8 mouse cellular contexts compared by ENCODE assay signal in genomic region chr1:195092220-195092720, GRCm38 (mm10). TPM values are rescaled to one million over a fixed set of nuclear protein-coding genes. Genes with fewer than 3 reads are reported as not detected.
DNase-seq lines count a peak whose midpoint lies in the region; ATAC-seq and TF ChIP-seq lines count a peak whose summit lies in the region.

Gene Cd46, minus strand, starts transcription at chr1:195092249.

- 8% methylated on average over 14 of the region's 14 CpGs for WGBS in cerebellum, adult 2 months
- 3% methylated on average over 14 of the region's 14 CpGs for WGBS in forebrain, postnatal 0 days
- WGBS in hindbrain, embryonic 13.5 days, result 3% methylated on average over 14 of the region's 14 CpGs
- 5% methylated on average over 14 of the region's 14 CpGs for WGBS in spleen, adult 2 months

- no peak for DNase-seq in frontal cortex, postnatal 25 days (ENCODE audit: low spot score in 2 of 2)
- peak; percentile 18 to 22 for DNase-seq in cerebellum, adult 2 months
- peak; percentile 45 for DNase-seq in forebrain, postnatal 0 days
- peak; percentile 7 to 12 for DNase-seq in left cerebral cortex, postnatal 25 days (ENCODE audit: low spot score in 2 of 2)
- DNase-seq in mesoderm, embryonic 11.5 days (ENCODE audit: low read depth, low spot score), result peak; percentile 66
- peak; percentile 32 to 53 for DNase-seq in spleen, adult 2 months (ENCODE audit: low read depth in 1 of 2, low spot score in 2 of 2)

- TF ChIP-seq CTCF in cerebellum, adult 2 months (IDR thresholded peaks at IDR 0.05; ENCODE audit: borderline replicate concordance, insufficient read depth, low read depth, low read length), result no peak
- TF ChIP-seq CTCF in forebrain, postnatal 0 days (IDR thresholded peaks at IDR 0.05; ENCODE audit: low read depth), result no peak
- no peak for TF ChIP-seq CTCF in spleen, adult 2 months (IDR thresholded peaks at IDR 0.05; ENCODE audit: extremely low read depth, insufficient read depth, insufficient read length, insufficient replicate concordance)

- H3K27ac ChIP-seq in cerebellum, adult 2 months (ENCODE audit: insufficient read depth, low read length), result no peak within 1 kb of the TSS
- no peak within 1 kb of the TSS for H3K27ac ChIP-seq in forebrain, postnatal 0 days (ENCODE audit: low read depth, low read length)
- H3K27ac ChIP-seq in hindbrain, embryonic 13.5 days, result no peak within 1 kb of the TSS
- peak within 1 kb of the TSS; percentile 27; the same call in 1 of the 2 replicates for H3K27ac ChIP-seq in spleen, adult 2 months (ENCODE audit: insufficient read depth, low read length)

- peaks cover 1% of the 10 kb centered on the region; the same call in 1 of the 2 replicates for H3K27me3 ChIP-seq in cerebellum, adult 2 months (ENCODE audit: control insufficient read depth, insufficient read depth, low read length)
- no peaks in the 10 kb centered on the region for H3K27me3 ChIP-seq in forebrain, postnatal 0 days (ENCODE audit: insufficient read depth, low read length)
- H3K27me3 ChIP-seq in hindbrain, embryonic 13.5 days, result no peaks in the 10 kb centered on the region
- no peaks in the 10 kb centered on the region for H3K27me3 ChIP-seq in spleen, adult 2 months (ENCODE audit: control insufficient read depth, insufficient read depth, low read length)

- intact Hi-C loops in left cerebral cortex, postnatal 25 days (cut with DNase I), result no loop called here

- TF ChIP-seq POLR2A in cerebellum, adult 2 months (IDR thresholded peaks at IDR 0.05; ENCODE audit: borderline replicate concordance, insufficient read depth, low read length), result no peak
- no peak for TF ChIP-seq POLR2A in spleen, adult 2 months (IDR thresholded peaks at IDR 0.05; ENCODE audit: low read depth, low read length)

- H3K4me3 ChIP-seq in cerebellum, adult 2 months (replicated peaks; ENCODE audit: insufficient read depth, low read depth, low read length), result peak within 1 kb of the TSS; percentile 15
- H3K4me3 ChIP-seq in forebrain, postnatal 0 days (ENCODE audit: low read depth, low read length), result peak within 1 kb of the TSS; percentile 29
- peak within 1 kb of the TSS; percentile 30 for H3K4me3 ChIP-seq in hindbrain, embryonic 13.5 days
- H3K4me3 ChIP-seq in spleen, adult 2 months (ENCODE audit: extremely low read depth, insufficient read depth, insufficient read length), result peak within 1 kb of the TSS; percentile 62

- no peaks in the 10 kb centered on the region for H3K9me3 ChIP-seq in forebrain, postnatal 0 days (ENCODE audit: low read length)
- no peaks in the 10 kb centered on the region for H3K9me3 ChIP-seq in hindbrain, embryonic 13.5 days

- no peaks in the 10 kb centered on the region for H3K36me3 ChIP-seq in forebrain, postnatal 0 days (ENCODE audit: insufficient read depth)
- H3K36me3 ChIP-seq in hindbrain, embryonic 13.5 days, result peaks cover 4% of the 10 kb centered on the region; the same call in 1 of the 2 replicates
- H3K36me3 ChIP-seq in spleen, adult 2 months (ENCODE audit: control insufficient read depth, insufficient read depth, low read length), result peaks cover 2% of the 10 kb centered on the region; the same call in 1 of the 2 replicates

- H3K9ac ChIP-seq in forebrain, postnatal 0 days, result peak within 1 kb of the TSS; percentile 25; the same call in 1 of the 2 replicates
- 0 out of 2 replicates have a peak within 1 kb of the TSS, but pooled peaks have one; percentile 31 for H3K9ac ChIP-seq in hindbrain, embryonic 13.5 days

- peak within 1 kb of the TSS; percentile 49 for H3K4me2 ChIP-seq in forebrain, postnatal 0 days (ENCODE audit: low read depth)
- peak within 1 kb of the TSS; percentile 55 for H3K4me2 ChIP-seq in hindbrain, embryonic 13.5 days

- peak; percentile 64 for ATAC-seq in frontal cortex, adult (ENCODE audit: low TSS enrichment)
- ATAC-seq in forebrain, postnatal 0 days, result peak; percentile 91
- peak; percentile 93 for ATAC-seq in hindbrain, embryonic 13.5 days (ENCODE audit: low FRiP score)

- H3K4me1 ChIP-seq in cerebellum, adult 2 months (ENCODE audit: control insufficient read depth, insufficient read depth, low read length), result no peaks in the 10 kb centered on the region
- 0 out of 2 replicates have a peak, but pooled peaks cover 4% of the 10 kb centered on the region for H3K4me1 ChIP-seq in forebrain, postnatal 0 days (ENCODE audit: insufficient read depth)
- H3K4me1 ChIP-seq in hindbrain, embryonic 13.5 days (replicated peaks), result peaks cover 12% of the 10 kb centered on the region
- H3K4me1 ChIP-seq in spleen, adult 2 months (ENCODE audit: control insufficient read depth, insufficient read depth, insufficient read length), result no peaks in the 10 kb centered on the region; the same call in 1 of the 2 replicates

RNA-seq across cellular contexts. Expression of gene Cd46, which starts in this region (rescaled TPM):
- polyA plus RNA-seq in cerebellum, adult 2 months (2012; rRNA removed), result 5.5 and 6.1 TPM in 2 replicates
- 5.3 and 5.5 TPM in 2 replicates for total RNA-seq in forebrain, postnatal 0 days (2014; rRNA removed)
- polyA plus RNA-seq in forebrain, postnatal 0 days (2015; fragmentation: Nextera tagmentation; extraction: Ambion mirVana), result 0.64 and 0.90 TPM in 2 replicates
- 0.82 and 0.98 TPM in 2 replicates for polyA plus RNA-seq in hindbrain, embryonic 13.5 days (2015; fragmentation: Nextera tagmentation; extraction: Ambion mirVana)
- 1 to 10 TPM; 4.0 to 4.6 TPM for total RNA-seq in left cerebral cortex, postnatal 25 days (2021)
- 0.36 and 0.56 TPM in 2 replicates for polyA plus RNA-seq in spleen, adult 2 months (2012; rRNA removed)

Comparison
In these comparisons a context has a peak if more than half of its experiments do, and no peak if none do; other contexts are left out.
1. Peak in ATAC-seq, H3K4me3 ChIP-seq, H3K9ac ChIP-seq and H3K4me2 ChIP-seq in hindbrain, embryonic 13.5 days; RNA of the gene not detected or under 1 TPM.
2. Peak in DNase-seq, H3K4me3 ChIP-seq and H3K27ac ChIP-seq in spleen, adult 2 months; RNA of the gene not detected or under 1 TPM.
3. DNase-seq: peak in cerebellum, adult 2 months (2 of 2), forebrain, postnatal 0 days (single experiment), left cerebral cortex, postnatal 25 days (2 of 2) and mesoderm, embryonic 11.5 days (single experiment); none in frontal cortex, postnatal 25 days (0 of 2).
4. Peak in every context shown above with its lines, with median percentiles within 50 percentile points of each other: ATAC-seq and H3K4me3 ChIP-seq.